Mouse (Mus musculus): Measurements from ENCODE around the gene Lingo1. TPM values are rescaled to one million over a fixed set of nuclear protein-coding genes. Genes with fewer than 3 reads are reported as not detected.

The Lingo1 gene
- 0.30 and 0.36 TPM in 2 replicates for polyA plus RNA-seq (2015; fragmentation: Nextera tagmentation; extraction: Ambion mirVana)

GRCm38 (mm10) chr9:56795721-56796655 is at the start of gene Lingo1:
Lingo1 (minus strand) TSS chr9:56796468.
- Histone ChIP-seq H3K9me3 (replicated peaks) (no peaks in the 10 kb centered on the region), H3K36me3 (no peaks in the 10 kb centered on the region), H3K4me1 (replicated peaks) (0 out of 2 replicates have a peak, but pooled peaks cover 3% of the 10 kb centered on the region), H3K9ac (no peak within 1 kb of the TSS), H3K4me3 (replicated peaks) (peak within 1 kb of the TSS; percentile 25), H3K4me2 (peak within 1 kb of the TSS; percentile 52), H3K27me3 (peaks cover 74% of the 10 kb centered on the region), H3K27ac (no peak within 1 kb of the TSS)
- 2% methylated on average over 59 of the region's 88 CpGs for WGBS (ENCODE audit: insufficient replicate concordance)
- no peak for DNase-seq
- no peak for ATAC-seq (ENCODE audit: low read depth)

DNA sequence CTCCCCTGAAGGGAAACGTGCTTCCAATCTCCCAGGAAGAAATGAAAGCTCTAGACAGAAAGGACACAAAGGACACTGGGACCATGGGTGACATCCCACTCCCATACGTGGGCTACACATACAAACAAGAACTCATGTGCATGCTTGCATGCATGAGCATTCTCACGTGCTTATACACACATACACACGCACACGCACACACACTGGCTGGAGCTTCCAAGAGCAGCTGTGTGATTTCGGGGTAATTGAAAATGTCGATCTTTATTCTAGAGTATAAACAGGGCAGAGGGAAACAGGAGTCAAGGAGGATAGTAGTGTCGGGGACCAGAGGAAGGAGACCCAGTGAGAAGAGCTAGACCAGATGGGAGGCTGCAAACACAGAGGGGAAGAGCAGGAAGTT is 48.4 kb upstream of the Lingo1 start:
- peaks cover 6% of the 10 kb centered on the region; the same call in 1 of the 2 replicates for H3K27me3 ChIP-seq
- H3K9me3 ChIP-seq (replicated peaks), result no peaks in the 10 kb centered on the region
- no peaks in the 10 kb centered on the region for H3K4me1 ChIP-seq (replicated peaks)
- no peaks in the 10 kb centered on the region for H3K36me3 ChIP-seq
- H3K27ac ChIP-seq, result no peak overlapping the region
- H3K4me3 ChIP-seq (replicated peaks), result no peak overlapping the region
- H3K4me2 ChIP-seq, result no peak overlapping the region
- no peak overlapping the region for H3K9ac ChIP-seq
- DNase-seq (no peak), ATAC-seq (ENCODE audit: low read depth) (no peak)
- 55% methylated on average over 8 of the region's 8 CpGs for WGBS (ENCODE audit: insufficient replicate concordance)

- ATAC-seq (ENCODE audit: low read depth), result no peak
- H3K9ac ChIP-seq, result no peak overlapping the region
These were observed 47.5 kb upstream of the Lingo1 start for GRCm38 (mm10) chr9:56843679-56844188.

DNA sequence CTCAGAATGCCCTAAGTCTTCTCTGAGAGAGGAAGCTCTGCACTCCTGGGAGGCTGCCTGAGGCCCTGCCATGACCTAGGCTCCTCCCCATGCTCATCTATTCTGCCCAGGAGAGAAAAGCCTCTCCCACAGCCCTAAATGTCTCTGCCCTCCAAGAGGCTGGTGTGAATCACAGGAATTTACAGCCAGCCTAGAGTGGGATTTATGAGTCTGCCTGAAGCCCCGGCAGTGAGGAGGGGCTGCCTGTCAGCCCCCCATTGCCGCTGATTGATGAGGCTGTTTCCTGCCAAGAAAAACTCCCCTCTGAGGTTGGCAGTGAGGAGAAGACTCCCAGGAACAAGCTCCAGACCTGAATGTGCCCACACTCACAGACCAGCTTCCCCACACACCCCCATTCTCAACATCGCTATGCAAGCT is 46.0 kb upstream of the Lingo1 start:
- H3K27me3 ChIP-seq, result peaks cover 6% of the 10 kb centered on the region; the same call in 1 of the 2 replicates
- WGBS (ENCODE audit: insufficient replicate concordance), result 36% methylated on average over 3 of the region's 3 CpGs
- H3K4me3 ChIP-seq (replicated peaks), result no peak overlapping the region
- H3K27ac ChIP-seq, result no peak overlapping the region
- no peak overlapping the region for H3K4me2 ChIP-seq
- ATAC-seq (ENCODE audit: low read depth) (no peak), DNase-seq (no peak)
- H3K36me3 ChIP-seq, result no peaks in the 10 kb centered on the region
- no peak overlapping the region for H3K9ac ChIP-seq
- H3K9me3 ChIP-seq (replicated peaks), result no peaks in the 10 kb centered on the region
- no peaks in the 10 kb centered on the region for H3K4me1 ChIP-seq (replicated peaks)

More at GRCm38 (mm10) chr9:56843679-56844188, 47.5 kb upstream of the Lingo1 start:
- H3K4me2 ChIP-seq, result no peak overlapping the region
- H3K27ac ChIP-seq, result no peak overlapping the region
- no peaks in the 10 kb centered on the region for H3K36me3 ChIP-seq
- H3K27me3 ChIP-seq, result peaks cover 6% of the 10 kb centered on the region; the same call in 1 of the 2 replicates
- peak; percentile 20 for DNase-seq
- no peaks in the 10 kb centered on the region for H3K9me3 ChIP-seq (replicated peaks)
- no peaks in the 10 kb centered on the region for H3K4me1 ChIP-seq (replicated peaks)
- WGBS (ENCODE audit: insufficient replicate concordance), result 32% methylated on average over 7 of the region's 7 CpGs
- no peak overlapping the region for H3K4me3 ChIP-seq (replicated peaks)

DNA sequence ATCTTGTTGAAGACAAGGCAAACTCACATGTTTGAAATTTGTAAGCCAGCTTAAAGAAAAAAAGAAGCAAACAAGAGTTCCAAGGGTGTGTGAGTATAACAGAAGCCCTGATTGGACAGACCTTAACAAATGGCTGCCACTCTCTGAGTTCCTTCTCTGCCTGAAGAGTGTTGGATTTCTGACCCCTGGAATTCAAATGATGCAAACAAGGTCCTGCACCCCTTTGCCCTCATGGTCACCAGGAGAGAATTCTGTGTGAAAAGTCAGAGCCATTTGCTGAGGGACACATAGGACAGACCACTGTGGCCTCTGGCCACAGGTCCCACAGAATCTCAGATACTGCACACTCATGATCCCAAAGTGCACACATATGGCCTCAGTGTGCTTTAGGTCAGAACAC is 45.6 kb upstream of the Lingo1 start:
- peaks cover 6% of the 10 kb centered on the region; the same call in 1 of the 2 replicates for H3K27me3 ChIP-seq
- no peak overlapping the region for H3K4me3 ChIP-seq (replicated peaks)
- H3K9me3 ChIP-seq (replicated peaks), result no peaks in the 10 kb centered on the region
- no peak overlapping the region for H3K4me2 ChIP-seq
- no peak overlapping the region for H3K9ac ChIP-seq
- ATAC-seq (ENCODE audit: low read depth) (no peak), DNase-seq (no peak)
- H3K27ac ChIP-seq, result no peak overlapping the region
- H3K4me1 ChIP-seq (replicated peaks), result no peaks in the 10 kb centered on the region
- no peaks in the 10 kb centered on the region for H3K36me3 ChIP-seq

GRCm38 (mm10) chr9:56840721-56841120 is 44.5 kb upstream of the Lingo1 start:
- Histone ChIP-seq H3K4me1 (replicated peaks) (no peaks in the 10 kb centered on the region), H3K27me3 (peaks cover 3% of the 10 kb centered on the region; the same call in 1 of the 2 replicates), H3K27ac (no peak overlapping the region), H3K36me3 (no peaks in the 10 kb centered on the region), H3K9ac (no peak overlapping the region), H3K4me2 (no peak overlapping the region), H3K4me3 (replicated peaks) (no peak overlapping the region), H3K9me3 (replicated peaks) (no peaks in the 10 kb centered on the region)
- 53% methylated on average over 5 of the region's 5 CpGs for WGBS (ENCODE audit: insufficient replicate concordance)
- ATAC-seq (ENCODE audit: low read depth), result no peak
- no peak for DNase-seq

GRCm38 (mm10) chr9:56835152-56835551 is 38.9 kb upstream of the Lingo1 start:
- H3K27ac ChIP-seq, result no peak overlapping the region
- no peak for DNase-seq
- H3K27me3 ChIP-seq, result peaks cover 14% of the 10 kb centered on the region

DNA sequence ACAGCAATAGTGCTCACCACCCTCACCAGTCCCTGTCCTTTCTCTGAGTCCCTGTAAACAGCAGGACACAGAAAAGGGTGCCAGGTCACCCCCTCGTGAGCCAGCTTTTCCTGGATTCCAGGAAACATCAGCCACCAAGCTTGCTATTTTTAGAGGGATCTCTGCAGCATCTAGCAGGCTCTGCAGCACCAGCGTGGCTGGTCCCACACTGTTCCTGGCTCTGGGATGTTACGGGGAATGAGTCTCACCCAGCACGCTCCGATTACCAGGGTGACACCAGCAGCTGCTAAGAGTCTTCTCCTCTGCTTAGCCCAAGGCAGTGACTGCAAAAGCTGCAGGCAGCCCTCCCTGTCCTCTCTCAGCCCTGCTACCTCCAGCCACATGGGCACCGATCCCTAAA is 36.6 kb upstream of the Lingo1 start:
- Histone ChIP-seq H3K27ac (no peak overlapping the region), H3K27me3 (peaks cover 20% of the 10 kb centered on the region), H3K4me1 (replicated peaks) (no peaks in the 10 kb centered on the region), H3K4me2 (no peak overlapping the region), H3K4me3 (replicated peaks) (no peak overlapping the region), H3K9me3 (replicated peaks) (no peaks in the 10 kb centered on the region), H3K9ac (no peak overlapping the region), H3K36me3 (no peaks in the 10 kb centered on the region)
- 16% methylated on average over 6 of the region's 6 CpGs for WGBS (ENCODE audit: insufficient replicate concordance)
- no peak for ATAC-seq (ENCODE audit: low read depth)
- DNase-seq, result no peak

More at GRCm38 (mm10) chr9:56835152-56835551, 38.9 kb upstream of the Lingo1 start:
- H3K4me1 ChIP-seq (replicated peaks), result no peaks in the 10 kb centered on the region
- ATAC-seq (ENCODE audit: low read depth), result no peak
- no peak overlapping the region for H3K9ac ChIP-seq
- no peaks in the 10 kb centered on the region for H3K36me3 ChIP-seq
- no peaks in the 10 kb centered on the region for H3K9me3 ChIP-seq (replicated peaks)
- H3K4me3 ChIP-seq (replicated peaks), result no peak overlapping the region
- WGBS (ENCODE audit: insufficient replicate concordance), result 44% methylated on average over 5 of the region's 5 CpGs
- H3K4me2 ChIP-seq, result no peak overlapping the region

DNA sequence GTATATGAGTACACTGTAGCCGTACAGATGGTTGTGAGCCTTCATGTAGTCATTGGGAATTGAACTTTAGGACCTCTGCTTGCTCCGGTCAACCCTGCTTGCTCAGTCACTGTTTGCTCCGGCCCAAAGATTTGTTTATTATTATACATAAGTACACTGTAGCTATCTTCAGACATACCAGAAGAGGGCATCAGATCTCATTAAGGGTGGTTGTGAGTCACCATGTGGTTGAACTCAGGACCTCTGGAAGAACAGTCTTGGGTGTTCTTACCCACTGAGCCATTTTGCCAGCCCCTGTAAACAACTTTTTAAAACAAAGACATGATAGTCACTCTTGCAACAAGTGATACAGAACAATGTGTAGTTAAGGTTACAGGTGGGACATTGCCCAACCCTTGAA is 35.6 kb upstream of the Lingo1 start:
- no peak overlapping the region for H3K4me3 ChIP-seq (replicated peaks)
- H3K27ac ChIP-seq, result no peak overlapping the region
- no peak overlapping the region for H3K9ac ChIP-seq
- no peaks in the 10 kb centered on the region for H3K9me3 ChIP-seq (replicated peaks)
- whole genome bisulfite sequencing (ENCODE audit: insufficient replicate concordance), result 58% methylated on average over 3 of the region's 3 CpGs
- DNase-seq, result no peak
- H3K4me2 ChIP-seq, result no peak overlapping the region
- H3K36me3 ChIP-seq, result no peaks in the 10 kb centered on the region
- no peaks in the 10 kb centered on the region for H3K4me1 ChIP-seq (replicated peaks)
- peaks cover 23% of the 10 kb centered on the region for H3K27me3 ChIP-seq
- no peak for ATAC-seq (ENCODE audit: low read depth)

DNA sequence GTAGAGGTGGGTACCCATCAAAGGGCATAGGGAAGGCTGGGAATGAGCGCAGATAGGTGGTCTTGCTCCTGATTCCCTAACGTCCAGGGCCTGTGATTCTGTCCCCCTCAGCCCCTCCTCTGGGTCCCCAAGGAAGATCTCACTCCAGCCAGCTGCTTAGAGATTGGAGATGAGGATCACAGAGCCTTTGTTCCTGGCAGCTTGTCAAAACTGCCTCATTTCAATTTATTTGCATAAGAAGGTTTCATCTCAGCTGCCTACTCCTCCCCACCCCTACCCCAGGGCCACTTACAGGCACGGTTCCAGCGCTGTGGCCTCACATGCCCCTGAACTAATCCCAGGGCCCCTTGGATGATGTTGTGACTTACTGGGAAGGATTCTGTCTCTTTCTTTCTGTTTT is 33.9 kb upstream of the Lingo1 start:
- H3K36me3 ChIP-seq, result no peaks in the 10 kb centered on the region
- 20% methylated on average over 4 of the region's 4 CpGs for WGBS (ENCODE audit: insufficient replicate concordance)
- H3K4me2 ChIP-seq, result no peak overlapping the region
- no peaks in the 10 kb centered on the region for H3K4me1 ChIP-seq (replicated peaks)
- H3K27ac ChIP-seq, result no peak overlapping the region
- H3K9me3 ChIP-seq (replicated peaks), result no peaks in the 10 kb centered on the region
- ATAC-seq (ENCODE audit: low read depth), result no peak
- H3K4me3 ChIP-seq (replicated peaks), result no peak overlapping the region
- H3K27me3 ChIP-seq, result peaks cover 38% of the 10 kb centered on the region
- no peak for DNase-seq
- no peak overlapping the region for H3K9ac ChIP-seq

DNA sequence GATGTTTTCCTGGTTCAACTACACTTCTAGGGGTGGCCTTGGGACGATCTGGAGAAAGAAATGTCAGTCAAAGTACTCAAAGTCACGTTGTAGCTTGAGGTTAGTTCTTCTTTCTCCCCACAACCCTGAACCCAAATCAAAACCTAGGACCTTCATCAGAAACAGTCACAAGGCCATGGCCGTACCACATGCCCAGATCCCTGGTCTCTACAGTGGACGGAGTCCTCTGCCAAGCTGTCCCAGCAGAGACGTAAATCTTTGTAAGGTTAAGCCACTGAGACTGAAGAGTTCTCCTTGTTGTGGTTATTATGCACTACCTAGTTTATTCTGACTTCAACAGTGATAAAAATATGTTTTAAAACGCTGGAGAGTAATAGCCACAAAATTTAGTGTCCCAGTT is 32.6 kb upstream of the Lingo1 start:
- H3K27me3 ChIP-seq, result peaks cover 43% of the 10 kb centered on the region
- H3K36me3 ChIP-seq, result no peaks in the 10 kb centered on the region
- no peak overlapping the region for H3K4me2 ChIP-seq
- H3K9me3 ChIP-seq (replicated peaks), result no peaks in the 10 kb centered on the region
- H3K4me1 ChIP-seq (replicated peaks), result no peaks in the 10 kb centered on the region
- no peak for DNase-seq
- H3K27ac ChIP-seq, result no peak overlapping the region
- WGBS (ENCODE audit: insufficient replicate concordance), result 50% methylated on average over 6 of the region's 6 CpGs
- no peak overlapping the region for H3K9ac ChIP-seq
- no peak for ATAC-seq (ENCODE audit: low read depth)
- H3K4me3 ChIP-seq (replicated peaks), result no peak overlapping the region

All from liver, embryonic 13.5 days (tissue).